Mouse (Mus musculus): ENCODE measurements at regions not wholly inside any gene's neighbourhood (a gene's known extent, or its start where the extent isn't known, plus 50 kb on each side); places are given as distances from the start of the nearest gene placed in this dataset.

GRCm38 (mm10) chr12:113337271-113337670 is 151.5 kb downstream of the Tmem121 start:
- H3K36me3 ChIP-seq, result no peaks in the 10 kb centered on the region
- 41% methylated on average over 3 of the region's 3 CpGs for WGBS
- H3K27me3 ChIP-seq (replicated peaks), result no peaks in the 10 kb centered on the region
- H3K4me3 ChIP-seq (replicated peaks), result no peak overlapping the region
- H3K4me1 ChIP-seq, result no peaks in the 10 kb centered on the region
- H3K4me2 ChIP-seq, result no peak overlapping the region
- no peak overlapping the region for H3K27ac ChIP-seq
- no peaks in the 10 kb centered on the region for H3K9me3 ChIP-seq
- H3K9ac ChIP-seq, result no peak overlapping the region
- ATAC-seq (ENCODE audit: insufficient read depth, low FRiP score, low read depth), result no peak

GRCm38 (mm10) chr12:113338891-113339290 is 150.4 kb upstream of the Adam6b start:
- WGBS, result 50% methylated on average over 7 of the region's 7 CpGs
- ATAC-seq (ENCODE audit: insufficient read depth, low FRiP score, low read depth), result no peak

DNA sequence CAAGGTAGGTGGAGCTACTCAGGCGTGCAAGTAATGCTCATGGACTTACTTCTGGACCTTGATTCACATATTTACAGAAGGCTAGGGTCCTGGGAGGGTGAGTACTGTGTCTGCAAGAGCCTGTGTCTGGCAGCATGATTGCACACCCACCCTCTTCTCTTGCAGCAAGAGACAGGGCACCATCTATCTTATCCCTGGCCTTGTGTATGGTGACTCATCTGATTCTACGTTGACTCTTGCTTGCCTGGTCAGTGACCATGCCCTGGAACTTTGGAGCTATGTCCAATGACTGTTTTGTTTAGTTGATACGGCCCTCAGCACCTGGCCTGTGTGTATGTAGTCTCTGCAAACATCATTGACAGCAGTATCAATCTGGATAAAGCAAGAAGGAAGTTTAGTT is 148.3 kb upstream of the Adam6b start:
- no peak overlapping the region for H3K4me3 ChIP-seq (replicated peaks)
- no peaks in the 10 kb centered on the region for H3K4me1 ChIP-seq
- H3K27me3 ChIP-seq (replicated peaks), result no peaks in the 10 kb centered on the region
- no peak overlapping the region for H3K4me2 ChIP-seq
- H3K27ac ChIP-seq, result no peak overlapping the region
- no peaks in the 10 kb centered on the region for H3K9me3 ChIP-seq
- no peaks in the 10 kb centered on the region for H3K36me3 ChIP-seq
- 41% methylated on average over 3 of the region's 3 CpGs for WGBS
- ATAC-seq (ENCODE audit: insufficient read depth, low FRiP score, low read depth), result no peak
- no peak overlapping the region for H3K9ac ChIP-seq

More at GRCm38 (mm10) chr12:113338891-113339290, 150.4 kb upstream of the Adam6b start:
- Histone ChIP-seq H3K4me1 (no peaks in the 10 kb centered on the region), H3K4me2 (no peak overlapping the region), H3K9me3 (no peaks in the 10 kb centered on the region), H3K4me3 (replicated peaks) (no peak overlapping the region), H3K9ac (no peak overlapping the region), H3K27ac (no peak overlapping the region), H3K36me3 (no peaks in the 10 kb centered on the region), H3K27me3 (replicated peaks) (no peaks in the 10 kb centered on the region)

- Histone ChIP-seq H3K27me3 (replicated peaks) (no peaks in the 10 kb centered on the region), H3K4me2 (no peak overlapping the region), H3K4me1 (no peaks in the 10 kb centered on the region), H3K4me3 (replicated peaks) (no peak overlapping the region), H3K27ac (no peak overlapping the region), H3K36me3 (no peaks in the 10 kb centered on the region), H3K9ac (no peak overlapping the region), H3K9me3 (no peaks in the 10 kb centered on the region)
- WGBS, result 70% methylated on average over 2 of the region's 2 CpGs
- no peak for ATAC-seq (ENCODE audit: insufficient read depth, low FRiP score, low read depth)
These were observed 134.2 kb upstream of the Adam6b start for GRCm38 (mm10) chr12:113355132-113355531.

- 83% methylated on average over 5 of the region's 5 CpGs for WGBS
- no peak overlapping the region for H3K4me2 ChIP-seq
- H3K4me1 ChIP-seq, result no peaks in the 10 kb centered on the region
- H3K4me3 ChIP-seq (replicated peaks), result no peak overlapping the region
- H3K9me3 ChIP-seq, result no peaks in the 10 kb centered on the region
- H3K36me3 ChIP-seq, result no peaks in the 10 kb centered on the region
- H3K27me3 ChIP-seq (replicated peaks), result no peaks in the 10 kb centered on the region
- H3K9ac ChIP-seq, result no peak overlapping the region
- H3K27ac ChIP-seq, result no peak overlapping the region
- no peak for ATAC-seq (ENCODE audit: insufficient read depth, low FRiP score, low read depth)
These were observed 131.2 kb upstream of the Adam6b start for GRCm38 (mm10) chr12:113358077-113358476.

DNA sequence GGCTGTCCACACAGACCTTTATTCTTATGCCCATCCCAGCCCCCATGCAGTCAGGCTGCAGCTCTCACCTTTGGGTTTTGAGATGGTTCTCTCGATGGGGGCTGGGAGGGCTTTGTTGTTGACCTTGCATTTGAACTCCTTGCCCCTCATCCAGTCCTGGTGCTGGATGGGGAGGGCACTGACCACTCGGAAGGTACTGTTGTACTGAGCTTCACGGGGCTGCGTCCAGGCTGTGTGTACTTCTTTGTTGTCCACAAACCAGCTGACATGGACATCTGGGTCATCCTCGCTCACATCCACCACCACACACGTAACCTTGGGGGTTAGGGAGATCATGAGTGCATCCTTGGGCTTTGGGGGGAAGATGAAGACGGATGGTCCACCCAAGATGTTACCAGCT is 129.3 kb upstream of the Adam6b start:
- Histone ChIP-seq H3K4me1 (no peaks in the 10 kb centered on the region), H3K27ac (no peak overlapping the region), H3K9ac (no peak overlapping the region), H3K4me2 (no peak overlapping the region), H3K27me3 (replicated peaks) (no peaks in the 10 kb centered on the region), H3K36me3 (no peaks in the 10 kb centered on the region), H3K4me3 (replicated peaks) (no peak overlapping the region), H3K9me3 (no peaks in the 10 kb centered on the region)
- no peak for ATAC-seq (ENCODE audit: insufficient read depth, low FRiP score, low read depth)
- 82% methylated on average over 7 of the region's 7 CpGs for WGBS

DNA sequence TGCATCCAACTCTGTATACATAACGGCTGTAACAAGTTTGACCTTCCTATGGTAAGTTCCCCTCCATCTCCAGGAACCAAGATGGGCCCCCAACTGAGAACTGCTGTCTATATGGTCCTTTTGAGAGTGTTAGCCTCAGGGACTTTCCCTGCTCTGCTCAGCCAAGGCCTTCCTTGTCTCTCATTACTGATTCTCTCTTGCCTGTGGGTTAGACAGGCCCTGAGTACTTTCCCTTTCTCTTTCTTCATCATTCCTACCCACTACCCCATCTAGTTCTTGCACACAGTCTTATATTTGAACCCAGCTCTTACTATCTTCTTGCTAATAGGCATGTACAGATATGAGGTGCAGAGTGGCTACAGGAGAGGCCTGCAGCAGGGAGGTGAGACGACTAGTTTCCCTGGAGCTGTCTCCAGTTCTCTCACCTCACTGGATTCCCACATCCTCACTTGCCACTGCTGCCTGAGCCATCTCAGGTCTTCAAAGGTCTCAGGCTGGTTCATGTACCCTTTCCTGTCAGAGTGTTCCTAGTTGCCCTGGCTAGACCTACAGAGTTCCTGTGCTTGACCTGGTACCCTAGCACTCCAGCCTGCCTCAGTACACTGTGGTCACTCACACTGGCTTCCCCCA is 126.8 kb upstream of the Adam6b start:
- ATAC-seq (ENCODE audit: insufficient read depth, low FRiP score, low read depth), result no peak
- H3K36me3 ChIP-seq, result no peaks in the 10 kb centered on the region
- H3K9me3 ChIP-seq, result no peaks in the 10 kb centered on the region
- H3K9ac ChIP-seq, result no peak overlapping the region
- 58% methylated on average over 2 of the region's 2 CpGs for whole genome bisulfite sequencing
- no peaks in the 10 kb centered on the region for H3K27me3 ChIP-seq (replicated peaks)
- no peak overlapping the region for H3K27ac ChIP-seq
- H3K4me1 ChIP-seq, result no peaks in the 10 kb centered on the region
- no peak overlapping the region for H3K4me3 ChIP-seq (replicated peaks)
- H3K4me2 ChIP-seq, result no peak overlapping the region

- no peaks in the 10 kb centered on the region for H3K4me1 ChIP-seq
- no peak for ATAC-seq (ENCODE audit: insufficient read depth, low FRiP score, low read depth)
- H3K27ac ChIP-seq, result no peak overlapping the region
- H3K9me3 ChIP-seq, result no peaks in the 10 kb centered on the region
- no peaks in the 10 kb centered on the region for H3K27me3 ChIP-seq (replicated peaks)
- H3K4me2 ChIP-seq, result no peak overlapping the region
- no peak overlapping the region for H3K9ac ChIP-seq
- H3K36me3 ChIP-seq, result no peaks in the 10 kb centered on the region
- H3K4me3 ChIP-seq (replicated peaks), result no peak overlapping the region
These were observed 125.3 kb upstream of the Adam6b start for GRCm38 (mm10) chr12:113364023-113364422.

DNA sequence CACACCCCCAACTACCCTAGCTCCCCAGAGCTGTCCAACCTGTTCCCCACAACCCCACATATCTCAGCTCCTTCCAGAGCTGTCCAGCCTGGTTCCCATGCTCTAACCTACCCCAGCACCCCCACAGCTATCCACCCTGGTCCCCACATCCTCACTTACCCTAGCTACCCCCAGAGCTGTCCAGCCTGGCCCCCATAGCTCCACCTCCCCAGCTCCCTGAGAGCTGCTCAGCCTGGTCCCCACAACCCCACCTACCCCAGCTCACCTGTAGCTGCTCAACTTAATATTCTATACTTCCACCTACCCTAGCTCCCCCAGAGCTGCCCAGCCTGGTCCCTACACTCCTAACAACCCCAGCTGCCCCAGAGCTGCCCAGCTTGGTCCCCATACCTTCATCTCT is 124.9 kb upstream of the Adam6b start:
- H3K9me3 ChIP-seq, result no peaks in the 10 kb centered on the region
- H3K4me3 ChIP-seq (replicated peaks), result no peak overlapping the region
- no peak overlapping the region for H3K27ac ChIP-seq
- H3K36me3 ChIP-seq, result no peaks in the 10 kb centered on the region
- H3K27me3 ChIP-seq (replicated peaks), result no peaks in the 10 kb centered on the region
- ATAC-seq (ENCODE audit: insufficient read depth, low FRiP score, low read depth), result no peak
- no peak overlapping the region for H3K9ac ChIP-seq
- H3K4me1 ChIP-seq, result no peaks in the 10 kb centered on the region
- H3K4me2 ChIP-seq, result no peak overlapping the region

DNA sequence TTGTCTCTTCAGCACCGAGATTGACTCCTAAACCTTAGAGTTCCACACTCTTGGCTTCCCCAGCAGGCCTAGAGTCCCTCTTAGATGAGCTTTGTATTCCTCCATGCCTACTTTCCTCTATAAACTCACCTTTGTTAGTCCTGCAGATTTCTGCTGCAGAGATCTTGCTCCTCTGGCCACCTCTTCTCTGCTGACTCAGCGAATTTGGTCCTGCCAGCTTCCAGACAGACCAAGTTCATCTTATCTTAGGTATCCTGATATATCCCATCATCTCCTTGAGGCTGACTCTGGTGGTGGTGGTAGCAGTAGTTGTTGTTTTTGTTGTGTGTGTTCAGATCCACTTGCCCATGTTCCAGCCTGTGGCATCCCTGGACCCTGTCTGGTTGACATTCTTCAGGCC is 123.5 kb upstream of the Adam6b start:
- no peak overlapping the region for H3K9ac ChIP-seq
- H3K4me2 ChIP-seq, result no peak overlapping the region
- no peak overlapping the region for H3K4me3 ChIP-seq (replicated peaks)
- 60% methylated on average over 2 of the region's 2 CpGs for WGBS
- ATAC-seq (ENCODE audit: insufficient read depth, low FRiP score, low read depth), result no peak
- H3K36me3 ChIP-seq, result no peaks in the 10 kb centered on the region
- H3K27ac ChIP-seq, result no peak overlapping the region
- no peaks in the 10 kb centered on the region for H3K27me3 ChIP-seq (replicated peaks)
- no peaks in the 10 kb centered on the region for H3K4me1 ChIP-seq
- no peaks in the 10 kb centered on the region for H3K9me3 ChIP-seq

DNA sequence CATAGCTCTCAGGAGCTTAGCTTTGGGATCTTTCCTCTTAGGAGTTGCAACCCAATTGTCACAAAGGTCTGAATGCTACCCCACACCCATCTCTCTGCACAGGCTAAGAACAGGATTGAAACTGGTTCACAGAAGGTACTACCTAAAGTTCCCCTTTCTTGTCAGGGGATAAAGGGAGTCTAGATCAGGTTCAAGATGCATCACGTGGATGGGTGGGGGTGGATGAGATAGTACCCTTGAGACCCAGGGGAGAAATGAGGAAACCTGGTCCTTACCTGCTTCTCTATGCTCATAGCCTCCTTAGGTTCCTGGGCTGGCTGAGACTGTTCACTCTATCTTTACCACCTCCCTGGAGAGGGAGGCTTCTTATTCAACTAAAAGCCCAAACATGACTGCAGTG is 122.9 kb upstream of the Adam6b start:
- Histone ChIP-seq H3K27me3 (replicated peaks) (no peaks in the 10 kb centered on the region), H3K4me3 (replicated peaks) (no peak overlapping the region), H3K4me2 (no peak overlapping the region), H3K27ac (no peak overlapping the region), H3K9ac (no peak overlapping the region), H3K4me1 (no peaks in the 10 kb centered on the region), H3K9me3 (no peaks in the 10 kb centered on the region), H3K36me3 (no peaks in the 10 kb centered on the region)
- 52% methylated on average over 1 of the region's 1 CpGs for WGBS
- no peak for ATAC-seq (ENCODE audit: insufficient read depth, low FRiP score, low read depth)

DNA sequence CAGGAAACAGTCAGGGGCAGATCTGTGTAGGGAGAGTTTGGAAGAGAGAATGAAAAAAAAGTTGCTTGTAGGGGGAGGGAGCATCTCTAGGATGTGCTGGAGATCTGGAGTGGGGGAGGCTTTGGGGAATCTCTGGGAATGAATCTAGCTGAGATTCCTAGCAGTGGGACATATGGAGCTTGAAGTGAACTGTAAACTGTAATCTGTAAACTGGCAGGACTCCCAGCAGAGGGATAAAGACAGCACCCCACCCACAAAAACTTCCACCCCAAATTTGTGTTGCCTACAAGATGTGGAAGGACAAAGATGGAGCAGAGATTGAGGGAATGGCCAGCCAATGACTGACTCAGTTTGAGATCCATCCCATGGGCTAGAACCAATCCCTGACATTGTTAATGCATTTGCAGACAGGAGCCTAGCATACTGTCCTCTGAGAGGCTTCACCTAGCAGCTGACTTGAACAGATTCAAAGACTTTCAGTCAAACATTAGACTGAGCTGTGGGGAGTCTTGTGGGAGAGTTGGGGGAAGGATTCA is 87.7 kb upstream of the Adam6b start:
- Histone ChIP-seq H3K4me1 (no peaks in the 10 kb centered on the region), H3K9ac (no peak overlapping the region), H3K27ac (no peak overlapping the region), H3K9me3 (no peaks in the 10 kb centered on the region), H3K4me3 (replicated peaks) (no peak overlapping the region), H3K4me2 (no peak overlapping the region), H3K27me3 (replicated peaks) (no peaks in the 10 kb centered on the region), H3K36me3 (no peaks in the 10 kb centered on the region)
- no peak for ATAC-seq (ENCODE audit: insufficient read depth, low FRiP score, low read depth)

- ATAC-seq (ENCODE audit: insufficient read depth, low FRiP score, low read depth), result no peak
These were observed 86.5 kb upstream of the Adam6b start for GRCm38 (mm10) chr12:113402823-113403222.

More at GRCm38 (mm10) chr12:113402823-113403222, 86.5 kb upstream of the Adam6b start:
- no peak overlapping the region for H3K4me3 ChIP-seq (replicated peaks)
- no peak overlapping the region for H3K4me2 ChIP-seq
- no peaks in the 10 kb centered on the region for H3K9me3 ChIP-seq
- no peak overlapping the region for H3K9ac ChIP-seq
- no peaks in the 10 kb centered on the region for H3K36me3 ChIP-seq
- WGBS, result 44% methylated on average over 2 of the region's 2 CpGs
- no peaks in the 10 kb centered on the region for H3K27me3 ChIP-seq (replicated peaks)
- no peaks in the 10 kb centered on the region for H3K4me1 ChIP-seq
- H3K27ac ChIP-seq, result no peak overlapping the region

Measured in stomach, embryonic 15.5 days (tissue).